Mouse (Mus musculus): ENCODE measurements around the gene Sox5. TPM values are rescaled to one million over a fixed set of nuclear protein-coding genes. Genes with fewer than 3 reads are reported as not detected.

Gene Sox5
- polyA plus RNA-seq, 1 experiment from 2014 or later, result 23.4 TPM

DNA sequence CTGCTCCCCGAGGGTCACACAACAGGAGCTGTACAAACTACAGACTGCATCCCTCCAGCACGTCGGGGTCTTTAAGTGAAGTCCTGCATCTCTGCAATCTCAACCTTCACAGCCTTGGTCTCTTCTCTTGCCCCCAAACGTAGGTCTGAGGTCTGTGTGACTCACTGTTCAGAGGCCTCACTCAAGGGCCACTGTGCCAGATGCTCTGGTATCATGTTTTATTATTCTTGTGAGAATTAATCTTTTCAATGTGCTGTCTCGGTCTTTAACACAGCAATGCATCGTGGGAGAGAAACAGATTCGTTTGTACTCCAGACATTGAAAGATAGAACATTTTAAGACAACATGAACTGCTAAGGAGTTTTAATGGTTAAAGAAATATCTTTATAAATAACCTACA is 893.2 kb downstream of the Sox5 start:
- ATAC-seq (replicated peaks; ENCODE audit: insufficient number of reproducible peaks, low FRiP score, low TSS enrichment, low read depth), result no peak
- 66% methylated on average over 7 of the region's 7 CpGs for WGBS

DNA sequence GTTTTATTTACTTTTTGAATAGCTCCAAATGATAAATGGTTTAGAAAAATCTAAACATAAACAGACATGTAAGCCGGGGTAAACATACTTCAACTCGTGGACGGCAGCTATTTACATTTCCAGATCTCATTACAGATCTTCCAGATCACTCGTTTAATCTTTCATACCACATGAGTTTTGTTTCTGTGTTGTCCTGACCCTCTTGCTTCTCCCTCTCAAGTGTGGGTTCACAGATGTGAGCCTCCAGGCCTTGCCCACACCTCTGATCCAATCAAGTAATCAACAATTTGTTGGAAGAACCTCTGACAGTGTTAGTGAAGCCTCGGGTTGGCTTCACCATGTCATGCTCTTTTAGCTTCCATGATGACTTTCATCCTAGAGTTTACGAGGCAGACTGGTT is 903.3 kb downstream of the Sox5 start:
- ATAC-seq (replicated peaks; ENCODE audit: insufficient number of reproducible peaks, low FRiP score, low TSS enrichment, low read depth), result no peak
- no peaks in the 10 kb centered on the region for H3K36me3 ChIP-seq (replicated peaks; ENCODE audit: control insufficient read depth, insufficient read depth, low read depth, low read length)
- no peak overlapping the region for H3K4me3 ChIP-seq (ENCODE audit: low read depth, low read length)
- 79% methylated on average over 6 of the region's 6 CpGs for WGBS
- no peak overlapping the region for H3K9ac ChIP-seq (replicated peaks; ENCODE audit: low read length)
- no peaks in the 10 kb centered on the region for H3K9me3 ChIP-seq (replicated peaks; ENCODE audit: control insufficient read depth, low read length)
- H3K4me2 ChIP-seq (ENCODE audit: low read depth, low read length), result no peak overlapping the region
- no peak overlapping the region for H3K27ac ChIP-seq (replicated peaks; ENCODE audit: low read depth, low read length)
- DNase-seq (ENCODE audit: low spot score), result no peak
- H3K4me1 ChIP-seq (ENCODE audit: control insufficient read depth, insufficient read depth, low read length), result no peaks in the 10 kb centered on the region
- no peaks in the 10 kb centered on the region for H3K27me3 ChIP-seq (ENCODE audit: control insufficient read depth, insufficient read depth, low read length)

More for the DNA sequence above, 893.2 kb downstream of the Sox5 start:
- Histone ChIP-seq H3K27me3 (ENCODE audit: control insufficient read depth, insufficient read depth, low read length) (no peaks in the 10 kb centered on the region), H3K4me2 (ENCODE audit: low read depth, low read length) (no peak overlapping the region), H3K9me3 (replicated peaks; ENCODE audit: control insufficient read depth, low read length) (no peaks in the 10 kb centered on the region), H3K4me1 (ENCODE audit: control insufficient read depth, insufficient read depth, low read length) (no peaks in the 10 kb centered on the region), H3K36me3 (replicated peaks; ENCODE audit: control insufficient read depth, insufficient read depth, low read depth, low read length) (no peaks in the 10 kb centered on the region), H3K27ac (replicated peaks; ENCODE audit: low read depth, low read length) (no peak overlapping the region), H3K4me3 (ENCODE audit: low read depth, low read length) (no peak overlapping the region), H3K9ac (replicated peaks; ENCODE audit: low read length) (no peak overlapping the region)
- DNase-seq (ENCODE audit: low spot score), result peak; percentile 43

- Histone ChIP-seq H3K4me1 (ENCODE audit: control insufficient read depth, insufficient read depth, low read length) (no peaks in the 10 kb centered on the region), H3K36me3 (replicated peaks; ENCODE audit: control insufficient read depth, insufficient read depth, low read depth, low read length) (no peaks in the 10 kb centered on the region), H3K27me3 (ENCODE audit: control insufficient read depth, insufficient read depth, low read length) (no peaks in the 10 kb centered on the region), H3K27ac (replicated peaks; ENCODE audit: low read depth, low read length) (no peak overlapping the region), H3K4me2 (ENCODE audit: low read depth, low read length) (no peak overlapping the region), H3K4me3 (ENCODE audit: low read depth, low read length) (no peak overlapping the region), H3K9me3 (replicated peaks; ENCODE audit: control insufficient read depth, low read length) (no peaks in the 10 kb centered on the region), H3K9ac (replicated peaks; ENCODE audit: low read length) (no peak overlapping the region)
- no peak for DNase-seq (ENCODE audit: low spot score)
- ATAC-seq (replicated peaks; ENCODE audit: insufficient number of reproducible peaks, low FRiP score, low TSS enrichment, low read depth), result no peak
- 79% methylated on average over 3 of the region's 3 CpGs for WGBS
Measured at GRCm38 (mm10) chr6:143868790-143869189, 913.0 kb downstream of the Sox5 start.

- no peaks in the 10 kb centered on the region for H3K36me3 ChIP-seq (replicated peaks; ENCODE audit: control insufficient read depth, insufficient read depth, low read depth, low read length)
- H3K4me1 ChIP-seq (ENCODE audit: control insufficient read depth, insufficient read depth, low read length), result no peaks in the 10 kb centered on the region
- H3K9me3 ChIP-seq (replicated peaks; ENCODE audit: control insufficient read depth, low read length), result no peaks in the 10 kb centered on the region
- no peaks in the 10 kb centered on the region for H3K27me3 ChIP-seq (ENCODE audit: control insufficient read depth, insufficient read depth, low read length)
- H3K4me2 ChIP-seq (ENCODE audit: low read depth, low read length), result no peak overlapping the region
- no peak overlapping the region for H3K27ac ChIP-seq (replicated peaks; ENCODE audit: low read depth, low read length)
- no peak overlapping the region for H3K9ac ChIP-seq (replicated peaks; ENCODE audit: low read length)
- H3K4me3 ChIP-seq (ENCODE audit: low read depth, low read length), result no peak overlapping the region
- ATAC-seq (replicated peaks; ENCODE audit: insufficient number of reproducible peaks, low FRiP score, low TSS enrichment, low read depth) (no peak), DNase-seq (ENCODE audit: low spot score) (no peak)
- 56% methylated on average over 3 of the region's 3 CpGs for WGBS
Measured at GRCm38 (mm10) chr6:143868155-143868685, 913.6 kb downstream of the Sox5 start.

GRCm38 (mm10) chr6:143867029-143867428 is 914.7 kb downstream of the Sox5 start:
- WGBS, result 73% methylated on average over 5 of the region's 5 CpGs
- Histone ChIP-seq H3K9me3 (replicated peaks; ENCODE audit: control insufficient read depth, low read length) (no peaks in the 10 kb centered on the region), H3K4me2 (ENCODE audit: low read depth, low read length) (no peak overlapping the region), H3K4me3 (ENCODE audit: low read depth, low read length) (no peak overlapping the region), H3K9ac (replicated peaks; ENCODE audit: low read length) (no peak overlapping the region), H3K27ac (replicated peaks; ENCODE audit: low read depth, low read length) (no peak overlapping the region), H3K4me1 (ENCODE audit: control insufficient read depth, insufficient read depth, low read length) (no peaks in the 10 kb centered on the region), H3K27me3 (ENCODE audit: control insufficient read depth, insufficient read depth, low read length) (no peaks in the 10 kb centered on the region), H3K36me3 (replicated peaks; ENCODE audit: control insufficient read depth, insufficient read depth, low read depth, low read length) (no peaks in the 10 kb centered on the region)
- ATAC-seq (replicated peaks; ENCODE audit: insufficient number of reproducible peaks, low FRiP score, low TSS enrichment, low read depth) (no peak), DNase-seq (ENCODE audit: low spot score) (no peak)

DNA sequence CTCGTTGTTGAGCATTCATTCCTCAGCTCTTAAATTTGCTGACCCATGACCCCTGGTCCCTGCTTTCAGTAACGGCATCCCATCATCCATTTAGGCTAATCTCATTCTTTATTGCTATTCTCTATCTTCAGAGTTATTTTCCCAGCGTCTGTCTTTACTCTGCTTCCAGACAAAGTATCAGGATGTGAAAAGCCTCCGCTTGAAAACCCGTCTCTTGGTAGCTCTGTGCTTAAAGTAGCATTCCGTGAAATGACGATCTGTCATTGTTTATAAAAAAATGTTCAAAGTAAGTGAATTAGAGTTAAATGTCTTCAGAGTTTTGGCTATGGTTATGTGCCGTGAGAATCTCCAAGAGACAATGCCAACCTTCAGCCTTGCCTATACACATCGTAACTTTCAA is 915.2 kb downstream of the Sox5 start:
- ATAC-seq (replicated peaks; ENCODE audit: insufficient number of reproducible peaks, low FRiP score, low TSS enrichment, low read depth) (no peak), DNase-seq (ENCODE audit: low spot score) (no peak)
- Histone ChIP-seq H3K9ac (replicated peaks; ENCODE audit: low read length) (no peak overlapping the region), H3K9me3 (replicated peaks; ENCODE audit: control insufficient read depth, low read length) (no peaks in the 10 kb centered on the region), H3K4me3 (ENCODE audit: low read depth, low read length) (no peak overlapping the region), H3K4me1 (ENCODE audit: control insufficient read depth, insufficient read depth, low read length) (no peaks in the 10 kb centered on the region), H3K4me2 (ENCODE audit: low read depth, low read length) (no peak overlapping the region), H3K27me3 (ENCODE audit: control insufficient read depth, insufficient read depth, low read length) (no peaks in the 10 kb centered on the region), H3K36me3 (replicated peaks; ENCODE audit: control insufficient read depth, insufficient read depth, low read depth, low read length) (no peaks in the 10 kb centered on the region), H3K27ac (replicated peaks; ENCODE audit: low read depth, low read length) (no peak overlapping the region)
- WGBS, result 65% methylated on average over 9 of the region's 9 CpGs

DNA sequence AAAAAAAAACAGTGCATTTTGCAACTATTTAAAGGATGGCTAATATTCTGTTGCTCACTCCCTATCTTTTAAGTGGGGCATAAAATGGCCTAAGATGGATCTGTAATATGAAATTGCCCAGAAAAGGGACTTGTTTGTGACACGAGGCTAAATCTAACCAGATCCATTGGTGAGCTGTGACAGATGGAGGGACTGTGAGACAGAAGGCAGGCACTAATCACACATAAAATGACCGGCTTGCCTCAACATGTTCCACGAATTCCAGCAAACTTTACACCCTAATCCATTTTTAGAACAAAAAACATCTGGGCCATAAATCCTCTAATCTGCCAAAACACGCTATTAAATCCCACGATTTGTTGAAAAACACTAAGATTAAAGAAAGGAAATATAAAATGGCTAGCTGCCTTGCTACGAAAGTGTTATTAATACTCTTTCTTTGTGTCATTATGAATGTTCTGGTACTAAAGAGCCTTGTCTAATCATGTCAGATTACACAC is 919.1 kb downstream of the Sox5 start:
- DNase-seq (ENCODE audit: low spot score), result no peak
- Histone ChIP-seq H3K27ac (replicated peaks; ENCODE audit: low read depth, low read length) (no peak overlapping the region), H3K4me1 (ENCODE audit: control insufficient read depth, insufficient read depth, low read length) (no peaks in the 10 kb centered on the region), H3K9me3 (replicated peaks; ENCODE audit: control insufficient read depth, low read length) (no peaks in the 10 kb centered on the region), H3K9ac (replicated peaks; ENCODE audit: low read length) (no peak overlapping the region), H3K4me2 (ENCODE audit: low read depth, low read length) (no peak overlapping the region), H3K36me3 (replicated peaks; ENCODE audit: control insufficient read depth, insufficient read depth, low read depth, low read length) (no peaks in the 10 kb centered on the region), H3K27me3 (ENCODE audit: control insufficient read depth, insufficient read depth, low read length) (no peaks in the 10 kb centered on the region), H3K4me3 (ENCODE audit: low read depth, low read length) (no peak overlapping the region)
- no peak for ATAC-seq (replicated peaks; ENCODE audit: insufficient number of reproducible peaks, low FRiP score, low TSS enrichment, low read depth)
- 74% methylated on average over 6 of the region's 6 CpGs for WGBS

- WGBS, result 78% methylated on average over 7 of the region's 7 CpGs
Measured at GRCm38 (mm10) chr6:143860036-143860435, 921.7 kb downstream of the Sox5 start.

More at GRCm38 (mm10) chr6:143860036-143860435, 921.7 kb downstream of the Sox5 start:
- Histone ChIP-seq H3K27ac (replicated peaks; ENCODE audit: low read depth, low read length) (no peak overlapping the region), H3K9me3 (replicated peaks; ENCODE audit: control insufficient read depth, low read length) (no peaks in the 10 kb centered on the region), H3K9ac (replicated peaks; ENCODE audit: low read length) (no peak overlapping the region), H3K4me3 (ENCODE audit: low read depth, low read length) (no peak overlapping the region), H3K4me1 (ENCODE audit: control insufficient read depth, insufficient read depth, low read length) (no peaks in the 10 kb centered on the region), H3K27me3 (ENCODE audit: control insufficient read depth, insufficient read depth, low read length) (no peaks in the 10 kb centered on the region), H3K4me2 (ENCODE audit: low read depth, low read length) (no peak overlapping the region), H3K36me3 (replicated peaks; ENCODE audit: control insufficient read depth, insufficient read depth, low read depth, low read length) (no peaks in the 10 kb centered on the region)
- DNase-seq (ENCODE audit: low spot score) (no peak), ATAC-seq (replicated peaks; ENCODE audit: insufficient number of reproducible peaks, low FRiP score, low TSS enrichment, low read depth) (no peak)
